Mouse (Mus musculus) c-Kit-positive CD71-positive TER-119-positive erythroid progenitor cells, embryonic 14.5 days (primary cell): ENCODE data around the gene Cyp2r1.
"Not testable (repeated sequence)": the region's sequence is repeated elsewhere in the genome, so short reads cannot be mapped to it uniquely, and the experiment has no call there.

Source experiments
- DNase-seq: peaks from one replicate; pipeline ENCODE4 v3.0.0-alpha.2; 2013; ENCODE audit warnings: low spot score

The Cyp2r1 gene

GRCm38 (mm10) chr7:114562531-114563241, at the start of gene Cyp2r1:
Gene Cyp2r1 (minus strand): TSS chr7:114562972.
- peak; percentile 46 for DNase-seq

GRCm38 (mm10) chr7:114594391-114594790, 31.6 kb upstream of the Cyp2r1 start:
- not testable (repeated sequence) for DNase-seq

GRCm38 (mm10) chr7:114582441-114582840, 19.7 kb upstream of the Cyp2r1 start:
- no peak for DNase-seq

GRCm38 (mm10) chr7:114581200-114581599, 18.4 kb upstream of the Cyp2r1 start:
- DNase-seq, result no peak

GRCm38 (mm10) chr7:114580426-114580825, 17.7 kb upstream of the Cyp2r1 start:
- peak; percentile 9 for DNase-seq

GRCm38 (mm10) chr7:114577665-114578064, 14.9 kb upstream of the Cyp2r1 start:
- no peak for DNase-seq

GRCm38 (mm10) chr7:114576931-114577330, 14.2 kb upstream of the Cyp2r1 start:
- no peak for DNase-seq

- not testable (repeated sequence) for DNase-seq
Measured at GRCm38 (mm10) chr7:114573866-114574265, 11.1 kb upstream of the Cyp2r1 start.

GRCm38 (mm10) chr7:114536179-114536578, 26.6 kb downstream of the Cyp2r1 start:
- DNase-seq, result no peak

GRCm38 (mm10) chr7:114526245-114526644, 36.5 kb downstream of the Cyp2r1 start:
- DNase-seq, result no peak

- DNase-seq, result no peak
Measured at GRCm38 (mm10) chr7:114520122-114520521, 42.6 kb downstream of the Cyp2r1 start.

GRCm38 (mm10) chr7:114508879-114509278, 53.9 kb downstream of the Cyp2r1 start:
- DNase-seq, result no peak
